Mouse (Mus musculus): ENCODE data around the gene Ranbp3l.

Gene Ranbp3l

GRCm38 (mm10) chr15:9094366-9094750, 126.6 kb downstream of the Ranbp3l start:
- DNase-seq (ENCODE audit: low spot score) = peak; percentile 78

- no peak for DNase-seq (ENCODE audit: low spot score)
Observed at GRCm38 (mm10) chr15:9096865-9097264, 129.1 kb downstream of the Ranbp3l start.

- DNase-seq (ENCODE audit: low spot score) = no peak
Observed at GRCm38 (mm10) chr15:9100446-9101077, 132.8 kb downstream of the Ranbp3l start.

- DNase-seq (ENCODE audit: low spot score) = no peak
Observed at GRCm38 (mm10) chr15:9106303-9107074, 138.7 kb downstream of the Ranbp3l start.

GRCm38 (mm10) chr15:9110526-9111347, 143.0 kb downstream of the Ranbp3l start:
- DNase-seq (ENCODE audit: low spot score) = no peak

GRCm38 (mm10) chr15:9111648-9112047, 143.9 kb downstream of the Ranbp3l start:
- no peak for DNase-seq (ENCODE audit: low spot score)

GRCm38 (mm10) chr15:9113556-9113955, 145.8 kb downstream of the Ranbp3l start:
- no peak for DNase-seq (ENCODE audit: low spot score)

- no peak for DNase-seq (ENCODE audit: low spot score)
Observed at GRCm38 (mm10) chr15:9114131-9114530, 146.4 kb downstream of the Ranbp3l start.

GRCm38 (mm10) chr15:9114599-9114998, 146.8 kb downstream of the Ranbp3l start:
- no peak for DNase-seq (ENCODE audit: low spot score)

Data from embryo, embryonic 10.5 days (tissue).